In the genomic region with DNA sequence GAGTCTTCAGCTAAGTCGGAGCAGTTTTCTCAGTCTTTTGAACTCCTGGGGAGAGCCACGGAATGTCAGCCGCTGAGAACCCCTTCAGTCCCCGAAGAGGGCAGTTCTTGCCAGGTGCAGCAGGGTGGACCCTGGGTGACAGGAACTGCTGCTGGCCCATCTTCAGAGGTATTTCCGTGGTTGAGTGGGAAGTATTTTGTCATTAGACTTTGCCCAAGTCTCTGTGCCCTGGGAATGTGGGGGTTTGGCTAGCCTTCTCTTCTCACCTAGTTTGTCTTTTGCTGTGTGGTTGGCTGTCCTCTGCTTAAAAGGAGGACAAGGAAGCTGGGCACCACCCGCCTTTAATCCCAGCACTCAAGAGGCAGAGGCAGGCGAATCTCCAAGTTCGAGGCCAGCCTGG, we compare ENCODE assay signal across 8 mouse cellular contexts. TPM values are rescaled to one million over a fixed set of nuclear protein-coding genes. Genes with fewer than 3 reads are reported as not detected.
DNase-seq lines count a peak whose midpoint lies in the region; ATAC-seq lines count a peak whose summit lies in the region.

No protein-coding gene starts in this region.

- WGBS in embryonic facial prominence, embryonic 13.5 days, result 23% methylated on average over 8 of the region's 8 CpGs
- 24% methylated on average over 8 of the region's 8 CpGs for WGBS in midbrain, embryonic 16.5 days

- no peaks in the 10 kb centered on the region for H3K9me3 ChIP-seq in embryonic facial prominence, embryonic 13.5 days
- no peaks in the 10 kb centered on the region for H3K9me3 ChIP-seq in midbrain, embryonic 16.5 days (replicated peaks; ENCODE audit: control insufficient read depth, low read length, poor library complexity, severe bottlenecking)

- peak overlapping the region; percentile 77 for H3K9ac ChIP-seq in embryonic facial prominence, embryonic 13.5 days
- H3K9ac ChIP-seq in midbrain, embryonic 16.5 days (ENCODE audit: low read depth, low read length), result peak overlapping the region; percentile 72

- peaks cover 20% of the 10 kb centered on the region for H3K4me1 ChIP-seq in embryonic facial prominence, embryonic 13.5 days
- peaks cover 14% of the 10 kb centered on the region for H3K4me1 ChIP-seq in midbrain, embryonic 16.5 days (ENCODE audit: control insufficient read depth, insufficient read depth, low read length)

- 0 out of 2 replicates have a peak, but pooled peaks cover 6% of the 10 kb centered on the region for H3K27me3 ChIP-seq in embryonic facial prominence, embryonic 13.5 days
- no peaks in the 10 kb centered on the region; the same call in 1 of the 2 replicates for H3K27me3 ChIP-seq in midbrain, embryonic 16.5 days (ENCODE audit: control insufficient read depth, insufficient read depth, low read depth, low read length)

- DNase-seq in kidney, adult 8-10 months, result peak; percentile 61 to 77
- no peak for DNase-seq in kidney, adult 18-20 months
- DNase-seq in kidney, adult 9 months, result peak; percentile 80
- no peak for DNase-seq in MN1 (ENCODE audit: low spot score)
- no peak for DNase-seq in gastrocnemius, postnatal 10 days

- no peak overlapping the region for H3K27ac ChIP-seq in embryonic facial prominence, embryonic 13.5 days
- no peak overlapping the region for H3K27ac ChIP-seq in midbrain, embryonic 16.5 days (ENCODE audit: low read length)

- peak overlapping the region; percentile 67 for H3K4me3 ChIP-seq in embryonic facial prominence, embryonic 13.5 days
- H3K4me3 ChIP-seq in midbrain, embryonic 16.5 days (ENCODE audit: low read depth, low read length), result peak overlapping the region; percentile 76

- peak overlapping the region; percentile 99 for H3K4me2 ChIP-seq in embryonic facial prominence, embryonic 13.5 days
- peak overlapping the region; percentile 84 for H3K4me2 ChIP-seq in midbrain, embryonic 16.5 days (ENCODE audit: low read length)

- no peak for ATAC-seq in embryonic facial prominence, embryonic 13.5 days (ENCODE audit: insufficient number of reproducible peaks, insufficient read depth, low FRiP score, low TSS enrichment, low read depth)
- no peak for ATAC-seq in midbrain, embryonic 16.5 days
- ATAC-seq in frontal cortex, adult (ENCODE audit: low TSS enrichment), result no peak

- H3K36me3 ChIP-seq in embryonic facial prominence, embryonic 13.5 days, result peaks cover 12% of the 10 kb centered on the region
- peaks cover 5% of the 10 kb centered on the region; the same call in 1 of the 2 replicates for H3K36me3 ChIP-seq in midbrain, embryonic 16.5 days (ENCODE audit: control insufficient read depth, insufficient read depth, low read length)

RNA-seq across cellular contexts. Expression of a gene that starts 0.9 kb away (rescaled TPM):
- polyA plus RNA-seq in embryonic facial prominence, embryonic 13.5 days (2015; fragmentation: Nextera tagmentation; extraction: Ambion mirVana), result 8.3 and 9.8 TPM in 2 replicates
- 25.2 and 26.1 TPM in 2 replicates for polyA plus RNA-seq in midbrain, embryonic 16.5 days (2015; fragmentation: Nextera tagmentation; extraction: Ambion mirVana)
- 1 to 10 TPM in 1 of 2 experiments, under 1 TPM in 1; 0.75 to 1.7 TPM for total RNA-seq in gastrocnemius, postnatal 10 days (2021)

RNA-seq across cellular contexts. Expression of a gene that starts 7.2 kb away (rescaled TPM):
- 0.95 and 1.2 TPM in 2 replicates for polyA plus RNA-seq in embryonic facial prominence, embryonic 13.5 days (2015; fragmentation: Nextera tagmentation; extraction: Ambion mirVana)
- 1.4 and 2.0 TPM in 2 replicates for polyA plus RNA-seq in midbrain, embryonic 16.5 days (2015; fragmentation: Nextera tagmentation; extraction: Ambion mirVana)
- 10 to 100 TPM; 12.2 to 18.6 TPM for total RNA-seq in gastrocnemius, postnatal 10 days (2021)

RNA-seq across cellular contexts. Expression of a gene that starts 19.6 kb away (rescaled TPM):
- polyA plus RNA-seq in embryonic facial prominence, embryonic 13.5 days (2015; fragmentation: Nextera tagmentation; extraction: Ambion mirVana), result 139 and 147 TPM in 2 replicates
- 32.6 and 37.6 TPM in 2 replicates for polyA plus RNA-seq in midbrain, embryonic 16.5 days (2015; fragmentation: Nextera tagmentation; extraction: Ambion mirVana)
- total RNA-seq in gastrocnemius, postnatal 10 days (2021), result 10 to 100 TPM in 1 of 2 experiments, 1 to 10 TPM in 1; 9.4 to 12.0 TPM

RNA-seq across cellular contexts. Expression of a gene that starts 49.2 kb away (rescaled TPM):
- polyA plus RNA-seq in embryonic facial prominence, embryonic 13.5 days (2015; fragmentation: Nextera tagmentation; extraction: Ambion mirVana), result 6.1 and 7.3 TPM in 2 replicates
- polyA plus RNA-seq in midbrain, embryonic 16.5 days (2015; fragmentation: Nextera tagmentation; extraction: Ambion mirVana), result 4.9 and 5.9 TPM in 2 replicates
- total RNA-seq in gastrocnemius, postnatal 10 days (2021), result 1 to 10 TPM; 7.3 to 9.1 TPM

RNA-seq across cellular contexts. Expression of a gene that starts 58.4 kb away (rescaled TPM):
- 0.17 TPM in 1 of 2 replicates, not detected in the other for polyA plus RNA-seq in embryonic facial prominence, embryonic 13.5 days (2015; fragmentation: Nextera tagmentation; extraction: Ambion mirVana)
- polyA plus RNA-seq in midbrain, embryonic 16.5 days (2015; fragmentation: Nextera tagmentation; extraction: Ambion mirVana), result 0.14 TPM in 1 of 2 replicates, not detected in the other
- total RNA-seq in gastrocnemius, postnatal 10 days (2021), result under 1 TPM in 1 of 2 experiments, not detected in 1; 0.09 TPM

Comparison
In these comparisons a context has a peak if more than half of its experiments do, and no peak if none do; other contexts are left out.
1. DNase-seq: peak in kidney, adult 8-10 months (2 of 2) and kidney, adult 9 months (single experiment); none in kidney, adult 18-20 months (single experiment), MN1 (single experiment) and gastrocnemius, postnatal 10 days (single experiment).